Mouse (Mus musculus) E14TG2a.4 (cell line): ENCODE measurements around the gene Mlip.

Experiments
- H3K27me3 ChIP-seq: 2 replicates; pipeline ENCODE4 v1.6.1; 2014; ENCODE audit warnings: low read length, control low read depth; ENCODE audit not compliant: insufficient read depth
- H3K36me3 ChIP-seq: 2 replicates; pipeline ENCODE4 v1.6.1; 2014; ENCODE audit warnings: low read length, control low read depth; ENCODE audit not compliant: insufficient read depth
- H3K4me1 ChIP-seq: replicated peaks from 2 replicates; pipeline ENCODE4 v1.6.1; 2014; ENCODE audit warnings: low read depth, low read length, control low read depth
- H3K4me3 ChIP-seq: replicated peaks from 2 replicates; pipeline ENCODE4 v1.5.1; 2014; ENCODE audit warnings: mild to moderate bottlenecking, low read length
- H3K9me3 ChIP-seq: 2 replicates; pipeline ENCODE4 v1.6.1; 2014; ENCODE audit warnings: low read length, control low read depth
- CTCF ChIP-seq: conservative IDR thresholded peaks from 2 replicates; pipeline ENCODE4 v1.5.1; 2014; ENCODE audit warnings: low read length
- NANOG ChIP-seq: IDR thresholded peaks from 2 replicates; pipeline ENCODE4 v1.6.1; 2014; ENCODE audit warnings: borderline replicate concordance, low read length, mixed read lengths
- POU5F1 ChIP-seq: IDR thresholded peaks from 2 replicates; pipeline ENCODE4 v1.6.1; 2014; ENCODE audit warnings: low read length, borderline replicate concordance

Mlip gene

GRCm38 (mm10) chr9:77352432-77353175, at the start of gene Mlip:
Gene Mlip, minus strand, starts transcription at chr9:77352969.
- Histone ChIP-seq H3K4me3 (no peak within 1 kb of the TSS), H3K4me1 (no peaks in the 10 kb centered on the region; the same call in 1 of the 2 replicates), H3K9me3 (no peaks in the 10 kb centered on the region), H3K36me3 (no peaks in the 10 kb centered on the region), H3K27me3 (no peaks in the 10 kb centered on the region)
- no peak for TF ChIP-seq NANOG
- TF ChIP-seq CTCF = no peak
- TF ChIP-seq POU5F1 = no peak

GRCm38 (mm10) chr9:77399801-77400200, 47.0 kb upstream of the Mlip start:
- no peak overlapping the region for H3K4me3 ChIP-seq
- TF ChIP-seq CTCF (no peak), POU5F1 (no peak)
- H3K27me3 ChIP-seq = 0 out of 2 replicates have a peak, but pooled peaks cover under 1% of the 10 kb centered on the region
- H3K9me3 ChIP-seq = no peaks in the 10 kb centered on the region
- H3K4me1 ChIP-seq = no peaks in the 10 kb centered on the region
- H3K36me3 ChIP-seq = no peaks in the 10 kb centered on the region

GRCm38 (mm10) chr9:77398856-77399631, 46.3 kb upstream of the Mlip start:
- Histone ChIP-seq H3K27me3 (0 out of 2 replicates have a peak, but pooled peaks cover 3% of the 10 kb centered on the region), H3K4me1 (no peaks in the 10 kb centered on the region), H3K36me3 (no peaks in the 10 kb centered on the region), H3K9me3 (no peaks in the 10 kb centered on the region), H3K4me3 (no peak overlapping the region)
- no peak for TF ChIP-seq POU5F1
- no peak for TF ChIP-seq NANOG
- no peak for TF ChIP-seq CTCF

- Histone ChIP-seq H3K4me1 (no peaks in the 10 kb centered on the region), H3K36me3 (no peaks in the 10 kb centered on the region), H3K4me3 (no peak overlapping the region), H3K27me3 (0 out of 2 replicates have a peak, but pooled peaks cover 3% of the 10 kb centered on the region), H3K9me3 (no peaks in the 10 kb centered on the region)
- TF ChIP-seq POU5F1 (no peak), CTCF (no peak), NANOG (no peak)
Observed at GRCm38 (mm10) chr9:77397027-77397426, 44.3 kb upstream of the Mlip start.

- no peak for TF ChIP-seq POU5F1
- TF ChIP-seq CTCF = no peak
- TF ChIP-seq NANOG = no peak
- Histone ChIP-seq H3K4me1 (no peaks in the 10 kb centered on the region), H3K27me3 (peaks cover 3% of the 10 kb centered on the region; the same call in 1 of the 2 replicates), H3K36me3 (no peaks in the 10 kb centered on the region), H3K9me3 (no peaks in the 10 kb centered on the region), H3K4me3 (no peak overlapping the region)
Observed at GRCm38 (mm10) chr9:77391248-77391647, 38.5 kb upstream of the Mlip start.

GRCm38 (mm10) chr9:77388956-77389355, 36.2 kb upstream of the Mlip start:
- no peak for TF ChIP-seq NANOG
- TF ChIP-seq CTCF = no peak
- TF ChIP-seq POU5F1 = no peak
- H3K36me3 ChIP-seq = no peaks in the 10 kb centered on the region
- no peaks in the 10 kb centered on the region for H3K4me1 ChIP-seq
- no peaks in the 10 kb centered on the region for H3K9me3 ChIP-seq
- peaks cover 15% of the 10 kb centered on the region for H3K27me3 ChIP-seq
- H3K4me3 ChIP-seq = no peak overlapping the region

- Histone ChIP-seq H3K27me3 (peaks cover 15% of the 10 kb centered on the region), H3K36me3 (no peaks in the 10 kb centered on the region), H3K4me1 (no peaks in the 10 kb centered on the region), H3K4me3 (no peak overlapping the region), H3K9me3 (no peaks in the 10 kb centered on the region)
- no peak for TF ChIP-seq NANOG
- peak; percentile 51 for TF ChIP-seq CTCF
- TF ChIP-seq POU5F1 = no peak
Observed at GRCm38 (mm10) chr9:77386751-77387150, 34.0 kb upstream of the Mlip start.

GRCm38 (mm10) chr9:77385611-77386010, 32.8 kb upstream of the Mlip start:
- no peaks in the 10 kb centered on the region for H3K9me3 ChIP-seq

GRCm38 (mm10) chr9:77384651-77385050, 31.9 kb upstream of the Mlip start:
- Histone ChIP-seq H3K4me3 (no peak overlapping the region), H3K9me3 (no peaks in the 10 kb centered on the region), H3K27me3 (peaks cover 15% of the 10 kb centered on the region), H3K36me3 (no peaks in the 10 kb centered on the region), H3K4me1 (no peaks in the 10 kb centered on the region)
- TF ChIP-seq POU5F1 = no peak
- TF ChIP-seq CTCF = no peak
- no peak for TF ChIP-seq NANOG

More at GRCm38 (mm10) chr9:77385611-77386010, 32.8 kb upstream of the Mlip start:
- Histone ChIP-seq H3K27me3 (peaks cover 15% of the 10 kb centered on the region), H3K36me3 (no peaks in the 10 kb centered on the region), H3K4me1 (no peaks in the 10 kb centered on the region), H3K4me3 (no peak overlapping the region)
- TF ChIP-seq POU5F1 (no peak), NANOG (no peak), CTCF (no peak)
